Mouse (Mus musculus): ENCODE data around the gene Osgep. TPM values are rescaled to one million over a fixed set of nuclear protein-coding genes. Genes with fewer than 3 reads are reported as not detected.

Gene Osgep
- polyA plus RNA-seq, 1 experiment: 54.6 TPM

DNA sequence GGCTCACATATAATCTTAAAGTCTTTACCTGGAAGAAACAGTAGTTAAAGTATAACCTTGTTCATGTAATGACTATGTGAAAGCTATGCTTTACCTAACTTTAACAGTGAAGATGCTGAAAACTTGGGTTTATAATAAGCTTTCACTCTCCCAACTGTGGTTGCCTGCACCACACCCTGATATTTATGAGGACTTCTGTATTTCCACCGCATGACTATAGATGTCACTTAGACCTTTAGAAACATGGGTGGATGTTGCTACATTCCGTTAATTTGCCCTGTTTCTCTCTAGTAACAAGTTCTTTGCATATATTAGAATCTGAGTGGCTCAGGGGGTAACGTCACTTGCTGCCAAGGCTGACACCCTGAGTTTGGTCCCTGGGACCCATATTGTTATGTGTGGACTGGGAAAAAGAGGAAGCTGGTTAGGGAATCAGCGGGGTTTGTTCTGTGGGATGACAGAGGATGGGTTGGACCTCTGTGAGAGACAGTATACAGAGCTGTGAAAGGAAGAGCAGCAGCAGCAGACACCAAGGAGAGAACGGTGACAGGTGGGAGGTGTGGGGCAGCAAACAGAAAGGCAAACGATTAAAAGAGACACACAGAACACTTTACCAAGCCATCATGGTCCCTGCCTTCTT, 49.0 kb downstream of the Osgep start:
- Histone ChIP-seq H3K27me3 (replicated peaks; ENCODE audit: control insufficient read depth, insufficient read depth, low read length) (no peaks in the 10 kb centered on the region), H3K27ac (ENCODE audit: insufficient read depth, low read depth, low read length) (no peak overlapping the region), H3K4me3 (ENCODE audit: insufficient read depth, low read depth, low read length) (no peak overlapping the region), H3K4me1 (ENCODE audit: control insufficient read depth, insufficient read depth, low read length) (peaks cover 2% of the 10 kb centered on the region; the same call in 1 of the 2 replicates), H3K36me3 (ENCODE audit: control insufficient read depth, insufficient read depth, low read length) (no peaks in the 10 kb centered on the region)
- TF ChIP-seq CTCF (conservative IDR thresholded peaks at IDR 0.05; ENCODE audit: insufficient read depth, insufficient read length, low read depth, low read length) (no peak), POLR2A (IDR thresholded peaks at IDR 0.05; ENCODE audit: low read depth, low read length) (no peak)
- WGBS: 70% methylated on average over 6 of the region's 6 CpGs
- DNase-seq: no peak

DNA sequence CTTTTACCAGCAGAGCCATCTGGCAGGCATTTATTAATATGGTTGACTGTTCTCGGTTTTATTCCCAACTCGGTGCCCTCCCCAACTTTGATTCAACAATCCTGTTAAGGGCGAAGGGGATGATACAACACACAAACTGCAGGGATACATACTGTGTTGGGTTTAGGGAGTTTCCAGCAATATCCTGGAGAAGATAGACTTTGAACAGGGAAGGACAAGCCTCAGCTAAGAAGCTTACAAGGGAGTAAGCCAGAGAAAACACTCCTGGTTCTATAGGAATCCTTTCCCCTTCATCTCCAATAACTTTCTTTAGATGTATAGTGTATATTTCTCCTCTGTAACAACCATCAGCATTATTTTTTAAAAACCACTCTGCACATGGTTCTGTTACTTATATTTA, 49.5 kb downstream of the Osgep start:
- TF ChIP-seq POLR2A (IDR thresholded peaks at IDR 0.05; ENCODE audit: low read depth, low read length) (no peak), CTCF (conservative IDR thresholded peaks at IDR 0.05; ENCODE audit: insufficient read depth, insufficient read length, low read depth, low read length) (no peak)
- Histone ChIP-seq H3K27me3 (replicated peaks; ENCODE audit: control insufficient read depth, insufficient read depth, low read length) (no peaks in the 10 kb centered on the region), H3K27ac (ENCODE audit: insufficient read depth, low read depth, low read length) (no peak overlapping the region), H3K36me3 (ENCODE audit: control insufficient read depth, insufficient read depth, low read length) (no peaks in the 10 kb centered on the region), H3K4me3 (ENCODE audit: insufficient read depth, low read depth, low read length) (no peak overlapping the region), H3K4me1 (ENCODE audit: control insufficient read depth, insufficient read depth, low read length) (peaks cover 3% of the 10 kb centered on the region; the same call in 1 of the 2 replicates)
- WGBS: 70% methylated on average over 3 of the region's 3 CpGs
- no peak for DNase-seq

DNA sequence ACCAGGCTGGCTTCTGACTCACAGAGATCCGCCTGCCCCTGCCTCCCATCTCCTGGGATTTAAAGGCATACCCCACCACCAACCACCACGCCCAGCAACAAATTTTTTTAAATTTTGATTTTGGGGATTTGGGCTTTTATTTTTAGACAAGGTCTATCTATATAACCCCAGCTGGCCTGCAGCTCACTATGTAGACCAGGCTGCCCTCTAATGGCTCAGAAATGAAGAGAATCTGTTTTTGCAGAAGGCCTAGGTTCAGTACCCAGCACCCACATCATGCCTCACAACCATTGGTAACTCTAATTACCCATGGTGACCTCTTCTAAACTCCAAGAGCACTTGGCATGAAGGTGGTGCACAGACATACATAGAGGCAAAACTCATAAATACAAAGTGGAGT, 53.4 kb downstream of the Osgep start:
- Histone ChIP-seq H3K27ac (ENCODE audit: insufficient read depth, low read depth, low read length) (no peak overlapping the region), H3K4me1 (ENCODE audit: control insufficient read depth, insufficient read depth, low read length) (peaks cover 3% of the 10 kb centered on the region; the same call in 1 of the 2 replicates), H3K36me3 (ENCODE audit: control insufficient read depth, insufficient read depth, low read length) (no peaks in the 10 kb centered on the region), H3K27me3 (replicated peaks; ENCODE audit: control insufficient read depth, insufficient read depth, low read length) (no peaks in the 10 kb centered on the region), H3K4me3 (ENCODE audit: insufficient read depth, low read depth, low read length) (no peak overlapping the region)
- no peak for DNase-seq
- 91% methylated on average over 2 of the region's 2 CpGs for WGBS
- TF ChIP-seq CTCF (conservative IDR thresholded peaks at IDR 0.05; ENCODE audit: insufficient read depth, insufficient read length, low read depth, low read length) (no peak), POLR2A (IDR thresholded peaks at IDR 0.05; ENCODE audit: low read depth, low read length) (no peak)

DNA sequence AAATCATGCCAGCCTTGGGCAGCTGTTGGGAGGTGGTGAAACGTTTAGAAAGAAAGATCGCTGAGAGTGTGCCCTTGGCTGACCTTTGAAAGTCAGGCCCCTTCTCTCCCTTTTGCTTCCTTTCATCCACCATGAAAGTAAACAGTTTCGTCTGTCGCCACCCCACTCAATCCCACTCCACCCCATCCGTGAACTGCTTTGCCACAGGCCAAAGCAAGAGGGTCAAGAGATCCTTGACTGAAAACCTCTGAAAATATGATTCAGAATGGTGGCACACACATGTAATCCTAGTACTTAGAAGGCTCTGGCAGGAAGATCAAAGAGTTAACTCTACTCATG, 53.9 kb downstream of the Osgep start:
- peak overlapping the region; percentile 94 for H3K4me3 ChIP-seq (ENCODE audit: insufficient read depth, low read depth, low read length)
- 16% methylated on average over 5 of the region's 5 CpGs for WGBS
- peak overlapping the region; percentile 67 for H3K27ac ChIP-seq (ENCODE audit: insufficient read depth, low read depth, low read length)
- TF ChIP-seq CTCF (conservative IDR thresholded peaks at IDR 0.05; ENCODE audit: insufficient read depth, insufficient read length, low read depth, low read length) (no peak), POLR2A (IDR thresholded peaks at IDR 0.05; ENCODE audit: low read depth, low read length) (no peak)
- H3K4me1 ChIP-seq (ENCODE audit: control insufficient read depth, insufficient read depth, low read length): peaks cover 3% of the 10 kb centered on the region; the same call in 1 of the 2 replicates
- no peak for DNase-seq
- no peaks in the 10 kb centered on the region for H3K36me3 ChIP-seq (ENCODE audit: control insufficient read depth, insufficient read depth, low read length)
- no peaks in the 10 kb centered on the region for H3K27me3 ChIP-seq (replicated peaks; ENCODE audit: control insufficient read depth, insufficient read depth, low read length)

DNA sequence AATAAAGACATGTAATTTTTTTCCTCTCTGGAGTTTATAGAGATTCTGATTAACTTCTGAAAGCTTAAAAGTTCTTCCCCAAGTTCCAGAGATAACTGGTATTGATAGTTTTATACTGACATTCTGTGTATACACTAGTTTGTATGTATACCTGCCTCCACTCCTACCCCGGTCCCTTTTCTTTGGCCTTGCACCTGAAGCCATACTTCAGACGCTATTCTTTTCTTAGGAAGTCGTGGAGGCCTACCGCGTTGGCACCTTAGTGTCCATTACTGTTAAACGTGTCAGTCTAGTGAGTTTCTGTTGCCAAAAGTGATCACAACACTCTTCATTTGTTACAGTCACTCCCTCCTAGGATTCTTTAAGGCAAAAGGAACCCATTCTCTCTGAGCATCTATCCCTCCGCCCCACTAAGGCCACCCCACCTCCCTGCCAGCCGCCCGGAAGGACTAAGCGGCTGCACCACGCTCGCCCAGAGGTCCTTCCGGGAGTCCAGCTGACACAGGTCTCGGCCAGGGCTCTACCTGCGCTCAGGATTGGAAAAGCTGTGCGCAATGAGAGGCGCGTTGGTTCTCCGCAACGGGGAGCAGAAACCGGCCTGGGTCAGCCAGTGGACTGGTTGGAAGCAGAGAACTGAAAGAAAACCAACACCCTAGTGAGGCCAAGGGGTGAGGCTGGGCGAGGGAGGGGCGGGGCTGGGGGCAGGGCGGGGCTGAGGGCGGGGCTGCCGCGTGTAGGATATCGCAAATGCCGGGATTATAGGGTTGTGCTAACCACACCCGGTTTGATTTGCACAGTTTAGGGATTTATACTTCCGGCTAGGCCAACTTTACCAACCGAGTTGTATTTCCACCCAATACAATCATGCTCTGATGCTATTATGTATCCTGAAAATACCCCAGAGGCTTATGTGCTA, 54.5 kb downstream of the Osgep start, which contains the start of gene Tep1:
TSS of gene Tep1 (minus strand) at position 672 of the 916 bp plus-strand sequence.
- TF ChIP-seq POLR2A (IDR thresholded peaks at IDR 0.05; ENCODE audit: low read depth, low read length) (peak; percentile 22), CTCF (conservative IDR thresholded peaks at IDR 0.05; ENCODE audit: insufficient read depth, insufficient read length, low read depth, low read length) (no peak)
- Histone ChIP-seq H3K4me1 (ENCODE audit: control insufficient read depth, insufficient read depth, low read length) (peaks cover 3% of the 10 kb centered on the region; the same call in 1 of the 2 replicates), H3K27ac (ENCODE audit: insufficient read depth, low read depth, low read length) (peak within 1 kb of the TSS; percentile 83), H3K36me3 (ENCODE audit: control insufficient read depth, insufficient read depth, low read length) (no peaks in the 10 kb centered on the region), H3K27me3 (replicated peaks; ENCODE audit: control insufficient read depth, insufficient read depth, low read length) (no peaks in the 10 kb centered on the region), H3K4me3 (ENCODE audit: insufficient read depth, low read depth, low read length) (peak within 1 kb of the TSS; percentile 94)
- WGBS: 4% methylated on average over 32 of the region's 32 CpGs
- DNase-seq: peak; percentile 82

DNA sequence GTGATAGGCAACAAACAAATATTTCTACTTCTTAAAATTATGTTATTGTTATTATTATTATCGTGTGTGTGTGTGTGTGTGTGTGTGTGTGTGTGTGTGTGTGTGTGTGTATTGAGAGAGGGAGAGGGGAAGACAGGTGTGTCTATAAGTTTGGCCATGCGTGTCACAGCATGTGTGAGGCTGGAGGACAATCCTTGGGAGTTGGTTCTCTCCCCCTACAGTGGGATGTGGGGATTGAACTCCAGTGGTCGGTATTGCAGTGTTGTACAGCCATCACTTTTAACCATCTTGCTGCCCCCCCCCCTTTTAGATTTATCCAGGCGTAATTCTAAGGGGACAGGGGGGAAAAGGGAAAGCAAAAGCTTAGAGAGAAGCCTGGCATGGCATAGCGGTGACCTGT, 56.0 kb downstream of the Osgep start:
- DNase-seq: no peak
- TF ChIP-seq CTCF (conservative IDR thresholded peaks at IDR 0.05; ENCODE audit: insufficient read depth, insufficient read length, low read depth, low read length) (no peak), POLR2A (IDR thresholded peaks at IDR 0.05; ENCODE audit: low read depth, low read length) (no peak)
- 90% methylated on average over 5 of the region's 5 CpGs for WGBS
- Histone ChIP-seq H3K27me3 (replicated peaks; ENCODE audit: control insufficient read depth, insufficient read depth, low read length) (no peaks in the 10 kb centered on the region), H3K4me1 (ENCODE audit: control insufficient read depth, insufficient read depth, low read length) (peaks cover 3% of the 10 kb centered on the region; the same call in 1 of the 2 replicates), H3K27ac (ENCODE audit: insufficient read depth, low read depth, low read length) (no peak overlapping the region), H3K4me3 (ENCODE audit: insufficient read depth, low read depth, low read length) (no peak overlapping the region), H3K36me3 (ENCODE audit: control insufficient read depth, insufficient read depth, low read length) (no peaks in the 10 kb centered on the region)

DNA sequence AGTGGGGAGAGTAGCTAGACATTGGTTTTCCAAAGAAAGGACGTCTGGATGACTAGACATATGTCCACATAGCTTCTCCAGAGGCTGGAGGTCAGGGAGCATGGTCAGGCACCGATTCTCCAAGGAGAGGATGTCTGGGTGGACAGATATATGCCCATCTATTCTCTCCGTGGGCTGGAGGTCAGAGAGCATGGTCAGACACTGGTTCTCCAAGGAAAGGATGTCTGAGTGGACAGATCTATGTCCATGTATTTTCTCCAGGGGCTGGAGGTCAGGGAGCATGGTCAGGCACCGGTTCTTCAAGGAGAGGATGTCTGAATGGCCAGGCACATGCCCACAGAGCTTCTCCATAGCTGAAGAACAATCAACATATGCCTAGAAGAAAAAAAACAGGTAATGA, 56.5 kb downstream of the Osgep start:
- no peak for TF ChIP-seq CTCF (conservative IDR thresholded peaks at IDR 0.05; ENCODE audit: insufficient read depth, insufficient read length, low read depth, low read length)
- no peak for TF ChIP-seq POLR2A (IDR thresholded peaks at IDR 0.05; ENCODE audit: low read depth, low read length)
- no peak for DNase-seq
- no peaks in the 10 kb centered on the region for H3K27me3 ChIP-seq (replicated peaks; ENCODE audit: control insufficient read depth, insufficient read depth, low read length)
- no peak overlapping the region for H3K27ac ChIP-seq (ENCODE audit: insufficient read depth, low read depth, low read length)
- no peaks in the 10 kb centered on the region for H3K36me3 ChIP-seq (ENCODE audit: control insufficient read depth, insufficient read depth, low read length)
- peaks cover 3% of the 10 kb centered on the region; the same call in 1 of the 2 replicates for H3K4me1 ChIP-seq (ENCODE audit: control insufficient read depth, insufficient read depth, low read length)
- 70% methylated on average over 4 of the region's 4 CpGs for WGBS
- no peak overlapping the region for H3K4me3 ChIP-seq (ENCODE audit: insufficient read depth, low read depth, low read length)
